Mouse (Mus musculus) T-cell, adult 2 months (primary cell): ENCODE measurements around the gene Atp2a2.

Experiments
- DNase-seq: peaks from one replicate; pipeline ENCODE4 v3.0.0; 2022; ENCODE audit warnings: low spot score

Gene Atp2a2

DNA sequence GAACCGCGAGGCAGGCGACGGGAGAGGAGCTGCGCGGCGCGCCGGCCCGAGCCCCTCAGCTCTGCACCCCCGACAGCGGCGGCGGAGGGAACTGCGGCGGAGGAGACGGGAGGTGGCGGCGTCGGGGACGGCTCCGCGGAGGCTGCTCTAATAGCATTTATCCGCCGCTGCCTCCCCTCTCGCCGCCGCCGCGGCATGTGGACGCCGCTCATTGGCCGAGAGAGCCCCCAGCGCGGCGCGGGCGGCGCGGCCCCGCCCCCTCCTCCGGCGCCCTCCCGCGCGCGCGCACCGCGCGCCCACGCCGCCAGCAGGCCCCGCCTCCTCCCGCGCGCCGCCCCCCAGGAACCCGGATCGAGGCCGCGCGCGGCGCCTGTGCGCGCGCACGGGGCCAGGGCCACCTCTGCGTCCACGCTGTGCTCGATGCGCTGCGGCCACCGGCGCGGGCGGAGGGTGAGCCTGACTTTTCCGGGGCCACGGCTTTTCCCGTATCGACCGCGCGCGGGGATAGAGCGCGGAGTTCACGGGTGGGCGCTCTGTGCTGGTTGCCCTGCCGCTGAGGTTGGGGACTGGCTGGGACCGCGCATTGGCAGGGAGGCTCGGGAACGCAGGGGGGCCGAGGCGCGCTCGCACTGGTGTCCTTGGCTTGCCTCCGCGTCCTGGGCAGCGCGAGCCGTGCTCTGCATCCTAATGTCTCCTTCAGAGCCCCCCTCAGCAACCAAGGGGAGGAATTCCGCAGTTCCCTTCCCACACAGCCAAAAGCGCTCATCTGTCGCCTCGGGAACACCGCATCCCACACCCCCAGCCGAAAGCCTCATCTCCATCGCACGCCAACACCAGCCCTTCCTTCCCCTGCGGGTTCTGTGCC lies at the start of gene Atp2a2:
Gene Atp2a2, minus strand, starts transcription at position 149 of the 865 bp plus-strand sequence.
- DNase-seq = peak; percentile 91

GRCm38 (mm10) chr5:122550460-122550859 lies 48.4 kb upstream of the Atp2a2 start:
- DNase-seq = no peak

GRCm38 (mm10) chr5:122548671-122549070 lies 46.6 kb upstream of the Atp2a2 start:
- peak; percentile 69 for DNase-seq

GRCm38 (mm10) chr5:122547810-122548209 lies 45.8 kb upstream of the Atp2a2 start:
- DNase-seq = no peak

DNA sequence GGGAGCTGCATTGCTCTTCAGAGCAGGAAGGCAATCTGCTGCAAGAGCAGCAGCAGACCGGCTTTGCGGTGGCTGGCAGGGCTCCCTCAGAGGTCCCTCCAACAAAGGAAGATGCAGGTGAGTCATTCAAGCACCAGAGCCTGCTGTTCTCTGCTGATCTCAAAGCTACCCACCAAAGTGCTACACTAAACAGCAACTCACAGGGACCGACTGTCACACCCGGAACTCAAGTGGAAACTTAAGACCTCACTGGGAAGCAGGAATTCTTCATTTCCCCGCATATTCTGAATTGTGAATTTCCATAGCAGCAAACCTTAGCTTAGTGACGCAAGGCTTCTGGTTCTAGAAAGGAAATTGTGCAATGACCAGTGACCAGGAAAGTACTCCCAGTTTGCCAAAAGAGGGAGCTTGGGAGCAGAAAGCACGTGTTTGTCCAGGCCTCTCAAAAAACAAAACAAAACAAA lies 45.3 kb upstream of the Atp2a2 start:
- peak; percentile 70 for DNase-seq

GRCm38 (mm10) chr5:122543392-122543791 lies 41.4 kb upstream of the Atp2a2 start:
- no peak for DNase-seq

DNA sequence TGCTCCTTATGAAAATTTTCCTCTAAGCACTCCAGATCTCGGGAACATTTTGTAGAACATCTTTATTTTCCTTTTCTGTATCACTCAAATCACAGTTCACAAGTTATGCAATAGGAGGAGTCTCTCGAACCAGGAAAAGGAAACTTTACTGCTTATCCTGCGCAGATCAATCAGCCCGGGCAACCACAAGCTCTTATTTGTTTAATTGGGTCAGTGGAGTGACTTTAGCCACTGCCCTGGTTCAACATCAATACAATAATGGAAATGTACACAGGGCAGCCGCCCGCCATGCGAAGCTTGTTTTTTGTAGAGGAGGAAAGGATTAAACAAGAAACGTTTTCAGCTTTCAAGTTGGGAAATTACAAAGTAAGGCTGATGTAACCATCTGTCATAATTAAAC lies 39.8 kb upstream of the Atp2a2 start:
- DNase-seq = no peak

DNA sequence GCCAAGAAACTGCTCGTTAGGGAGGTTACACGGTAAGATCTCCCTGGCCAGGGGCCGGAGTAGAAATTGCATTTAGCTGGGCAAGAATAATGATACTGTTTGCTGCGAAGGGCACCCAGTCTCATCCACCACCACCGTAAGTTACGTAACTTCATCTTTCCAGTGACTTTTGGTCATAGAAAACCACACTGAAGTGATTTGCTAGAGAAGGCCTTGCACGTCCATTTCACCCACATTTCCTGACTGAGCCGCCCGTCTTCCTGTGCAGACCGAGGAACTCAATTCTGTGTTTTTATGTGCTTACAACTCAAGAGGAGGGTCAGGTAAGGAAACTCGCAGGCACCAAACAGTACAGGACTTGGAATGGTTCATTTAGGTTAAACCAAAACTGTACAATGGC lies 36.1 kb upstream of the Atp2a2 start:
- no peak for DNase-seq

DNA sequence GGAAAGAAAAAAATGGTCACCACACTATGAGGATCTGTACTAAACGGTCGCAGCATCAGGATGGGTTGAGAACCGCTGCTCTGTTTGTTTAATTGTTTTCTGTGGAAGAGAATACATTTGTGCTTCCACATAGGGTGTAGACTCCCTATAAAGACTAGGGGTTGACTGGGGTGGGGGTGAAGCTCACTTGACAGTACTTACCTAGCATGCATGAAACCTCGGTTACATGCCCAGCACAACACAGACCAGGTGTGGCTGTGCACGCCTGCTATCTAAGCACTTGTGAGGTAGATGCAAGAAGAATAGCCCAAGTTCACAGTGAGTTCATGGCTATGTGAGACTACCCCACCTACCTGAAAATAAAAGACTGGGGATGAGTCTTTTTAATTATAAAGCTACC lies 35.6 kb upstream of the Atp2a2 start:
- no peak for DNase-seq

DNA sequence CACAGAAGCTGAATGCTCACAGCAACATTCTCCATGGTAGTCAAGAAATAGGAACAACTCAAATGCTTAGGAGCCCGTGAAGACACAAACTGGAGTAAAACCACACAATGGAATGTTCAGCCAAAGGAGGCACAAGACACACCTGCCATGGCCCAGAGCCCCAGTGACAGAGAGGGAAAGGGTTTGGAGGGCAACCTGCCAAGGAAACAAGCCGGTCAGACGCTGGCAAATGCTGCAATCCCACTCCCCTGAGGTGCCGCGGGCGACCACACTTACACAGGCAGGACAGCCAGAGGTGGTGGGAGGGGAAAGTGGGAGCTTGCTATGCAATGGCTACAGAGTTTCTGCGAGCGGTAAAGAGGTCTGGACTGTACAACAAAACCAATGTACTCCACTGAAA lies 31.9 kb upstream of the Atp2a2 start:
- no peak for DNase-seq

GRCm38 (mm10) chr5:122529913-122530604 lies 28.0 kb upstream of the Atp2a2 start:
- DNase-seq = no peak

DNA sequence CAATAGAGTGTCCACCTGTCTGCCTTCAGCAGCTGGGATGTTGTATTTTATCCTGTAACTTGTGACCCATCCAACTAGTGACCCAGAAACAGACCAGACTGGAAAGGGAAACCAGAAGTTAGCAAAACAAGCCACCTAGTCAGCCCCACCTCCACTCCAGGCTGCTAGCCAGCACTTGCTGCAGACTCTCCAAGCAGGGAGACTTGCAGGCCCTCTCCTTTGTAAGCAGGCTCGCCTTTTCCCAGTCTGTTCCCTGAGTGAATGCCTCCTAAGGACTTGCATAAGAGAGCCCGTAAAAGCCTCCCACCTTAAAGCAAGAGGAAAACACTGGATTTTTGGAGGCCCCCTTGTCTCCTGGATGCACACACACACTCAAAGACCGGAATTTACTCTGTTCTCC lies 27.3 kb upstream of the Atp2a2 start:
- DNase-seq = no peak

GRCm38 (mm10) chr5:122528591-122528990 lies 26.6 kb upstream of the Atp2a2 start:
- no peak for DNase-seq

DNA sequence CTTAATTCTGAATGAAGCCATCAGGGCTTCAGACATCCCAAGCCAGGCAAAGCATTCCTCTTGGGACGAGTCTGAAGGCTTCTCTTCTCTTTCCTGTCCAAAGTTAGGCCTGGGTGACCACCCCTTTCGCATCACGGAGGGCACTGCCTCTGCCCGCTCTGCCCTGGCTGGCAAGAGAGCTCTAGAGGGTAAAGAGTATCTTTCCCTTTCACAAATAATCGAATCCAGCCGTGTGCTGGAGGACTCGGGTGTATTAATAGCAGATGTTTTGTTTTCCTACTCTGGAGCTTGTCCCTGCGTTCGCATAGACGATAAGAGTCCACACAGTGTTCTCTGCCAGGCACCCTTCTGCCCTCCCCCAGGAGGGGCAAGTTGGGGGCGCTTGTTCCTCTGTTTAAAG lies 25.7 kb upstream of the Atp2a2 start:
- no peak for DNase-seq

- no peak for DNase-seq
Measured at GRCm38 (mm10) chr5:122526878-122527730, 25.1 kb upstream of the Atp2a2 start.

GRCm38 (mm10) chr5:122526405-122526804 lies 24.4 kb upstream of the Atp2a2 start:
- DNase-seq = no peak

- no peak for DNase-seq
Measured at GRCm38 (mm10) chr5:122525238-122525931, 23.4 kb upstream of the Atp2a2 start.

GRCm38 (mm10) chr5:122524854-122525237 lies 22.8 kb upstream of the Atp2a2 start:
- DNase-seq = no peak

DNA sequence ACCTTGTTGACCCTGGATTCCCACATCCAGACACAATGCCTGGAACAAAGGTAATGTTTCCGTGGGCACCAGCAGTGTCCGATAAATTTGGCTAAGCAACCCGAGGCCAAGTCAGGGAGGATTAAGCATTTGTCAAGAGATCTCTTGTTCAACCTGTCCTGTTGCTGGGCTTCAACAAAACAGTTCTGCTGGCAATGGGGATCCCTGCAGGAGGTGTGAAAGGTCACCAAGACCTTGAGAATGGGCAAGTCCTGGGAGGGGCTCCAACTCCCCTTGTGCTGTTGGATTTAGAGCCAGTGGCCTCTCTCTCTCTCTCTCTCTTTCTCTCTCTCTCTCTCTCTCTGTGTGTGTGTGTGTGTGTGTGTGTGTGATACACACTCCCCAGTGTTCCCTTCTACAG lies 22.2 kb upstream of the Atp2a2 start:
- DNase-seq = no peak

DNA sequence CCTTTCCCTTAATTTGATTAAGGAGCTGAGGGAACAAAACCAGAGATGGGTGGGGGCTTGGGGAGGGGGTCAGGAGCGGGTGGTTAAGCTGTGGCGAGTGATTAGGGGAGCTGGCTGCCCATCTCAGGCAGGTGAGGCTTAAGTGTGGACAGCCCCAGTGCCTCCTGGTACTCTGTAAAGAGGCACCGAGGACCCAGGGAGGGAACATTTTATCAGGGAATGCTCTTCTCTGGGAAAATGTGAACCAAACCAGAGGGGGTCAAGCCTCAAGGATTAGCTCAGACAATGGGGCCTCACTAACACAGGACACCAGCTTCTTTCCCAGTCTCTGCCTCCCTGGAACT lies 19.1 kb upstream of the Atp2a2 start:
- DNase-seq = no peak

GRCm38 (mm10) chr5:122520254-122521129 lies 18.5 kb upstream of the Atp2a2 start:
- DNase-seq = no peak
